Mouse (Mus musculus): Measurements from ENCODE around the gene Nup205. TPM values are rescaled to one million over a fixed set of nuclear protein-coding genes. Genes with fewer than 3 reads are reported as not detected.

Gene Nup205
- polyA plus RNA-seq (2014; fragmentation: Illumina TruSeq; extraction: RNeasy Lipid Tissue Mini Kit (QIAGEN cat#74804); ENCODE audit: low read depth, low replicate concordance) = 5.2 TPM

DNA sequence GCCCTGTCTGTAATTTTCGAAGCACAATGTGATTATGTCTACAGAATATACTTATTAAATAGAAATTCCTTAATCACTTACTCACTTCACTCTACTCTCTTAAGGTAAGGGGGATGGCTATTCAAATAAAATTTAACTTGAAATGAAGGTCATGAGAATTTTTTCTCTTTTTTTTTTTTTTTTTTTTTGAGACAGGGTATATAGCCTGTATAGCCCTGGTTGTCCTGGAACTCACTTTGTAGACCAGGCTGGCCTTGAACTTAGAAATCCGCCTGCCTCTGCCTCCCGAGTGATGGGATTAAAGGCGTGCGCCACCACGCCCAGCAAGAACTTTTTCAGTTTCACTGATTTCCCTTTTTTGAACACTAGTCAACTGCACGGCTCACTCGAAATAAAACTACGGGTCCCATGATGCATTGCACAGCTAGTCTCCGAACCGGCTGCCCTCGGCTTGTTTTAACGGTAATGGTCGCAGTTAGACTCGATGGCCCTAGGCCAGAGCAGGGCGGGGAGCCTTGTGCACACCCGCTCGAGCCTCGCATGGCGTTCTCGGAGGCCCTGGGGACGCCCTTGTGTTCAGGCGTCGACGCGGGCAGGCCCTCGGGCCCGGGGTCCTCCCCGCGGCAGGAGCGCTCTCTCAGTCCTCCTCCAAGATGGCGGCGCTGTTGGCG lies at the start of gene Nup205:
Nup205 (plus strand) TSS at position 443 of the 671 bp plus-strand sequence.

DNA sequence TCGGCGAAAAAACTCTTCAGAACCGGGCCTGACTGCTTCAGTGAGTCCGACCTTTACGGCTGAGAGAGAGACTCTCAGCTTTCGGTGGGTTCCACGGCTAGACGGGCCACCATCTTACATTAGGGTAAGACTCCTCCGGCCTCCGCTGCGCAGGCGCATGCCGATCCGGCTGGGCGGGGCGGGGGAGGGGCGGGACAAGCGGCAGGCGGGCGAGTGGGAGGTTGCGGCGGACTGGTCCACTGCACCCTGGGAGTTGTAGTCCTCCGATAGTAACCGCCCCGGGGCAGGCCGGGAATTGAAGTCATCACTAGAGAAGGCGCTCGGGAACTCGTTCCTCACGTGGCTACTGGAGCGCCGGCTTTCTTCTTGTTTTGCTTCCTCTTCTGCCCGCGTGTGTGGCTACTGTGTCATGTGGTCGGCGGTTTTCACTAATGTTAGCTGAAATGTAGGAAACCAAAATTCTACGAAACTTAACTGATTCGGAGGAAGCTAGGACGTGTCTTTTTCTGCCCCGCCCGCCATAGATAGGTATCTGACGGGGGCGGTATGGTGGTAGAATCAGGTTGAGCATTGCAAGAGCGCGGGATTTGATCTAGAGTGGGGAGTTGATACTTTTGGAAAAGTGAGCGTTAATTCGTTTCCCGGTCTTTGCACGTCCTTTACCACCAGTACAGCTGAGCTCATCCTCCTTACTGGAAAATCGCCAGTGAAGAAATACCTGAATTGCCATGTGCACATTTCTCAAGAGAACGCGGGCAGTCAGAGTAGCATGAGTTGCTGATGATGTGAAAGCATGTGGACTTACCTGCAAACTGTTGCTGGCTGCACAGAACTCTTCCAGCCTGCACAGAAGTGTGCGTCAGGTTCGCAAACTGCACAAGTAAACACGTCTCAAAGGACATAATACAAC lies 43.4 kb upstream of the Nup205 start, which contains the start of gene Cnot4:
Cnot4 (minus strand) TSS at position 146 of the 910 bp plus-strand sequence.

Other genes starting within 250 kb of the Nup205 start
- gene Slc23a4, start 189.0 kb upstream of the Nup205 start, polyA plus RNA-seq (2014; fragmentation: Illumina TruSeq; extraction: RNeasy Lipid Tissue Mini Kit (QIAGEN cat#74804); ENCODE audit: low read depth, low replicate concordance) = not detected
- 13.5 TPM for gene Cnot4, start 43.7 kb upstream of the Nup205 start, polyA plus RNA-seq (2014; fragmentation: Illumina TruSeq; extraction: RNeasy Lipid Tissue Mini Kit (QIAGEN cat#74804); ENCODE audit: low read depth, low replicate concordance)
- 0.11 TPM for gene Slc13a4, start 130.7 kb downstream of the Nup205 start, polyA plus RNA-seq (2014; fragmentation: Illumina TruSeq; extraction: RNeasy Lipid Tissue Mini Kit (QIAGEN cat#74804); ENCODE audit: low read depth, low replicate concordance)
- 2.1 TPM for gene Fam180a, start 148.7 kb downstream of the Nup205 start, polyA plus RNA-seq (2014; fragmentation: Illumina TruSeq; extraction: RNeasy Lipid Tissue Mini Kit (QIAGEN cat#74804); ENCODE audit: low read depth, low replicate concordance)

Data from liver, adult 10 weeks (tissue).